Mouse (Mus musculus) thymus, postnatal 0 days (tissue): Measurements from ENCODE around the gene Gm5286. TPM values are rescaled to one million over a fixed set of nuclear protein-coding genes. Genes with fewer than 3 reads are reported as not detected.
"Not testable (repeated sequence)": the region's sequence is repeated elsewhere in the genome, so short reads cannot be mapped to it uniquely, and the experiment has no call there.

Source experiments
- DNase-seq: peaks from one replicate; pipeline ENCODE4 v3.0.0-alpha.2; 2015; ENCODE audit warnings: low spot score
- polyA plus RNA-seq: library from polyadenylated mRNA; unstranded; fragments of >200 nt; fragmentation: Nextera tagmentation; extraction: Ambion mirVana; gene quantifications from 2 replicates; pipeline ENCODE4 v1.2.1, GENCODE M21; 2015

Gm5286 gene
- polyA plus RNA-seq: 0.08 TPM in 1 of 2 replicates, not detected in the other

- DNase-seq: not testable (repeated sequence)
Observed at GRCm38 (mm10) chr3:94196414-94196813, at the start of gene Gm5286. TSS of gene Gm5286 (plus strand) at chr3:94196714.

GRCm38 (mm10) chr3:94167351-94167750, 29.2 kb upstream of the Gm5286 start:
- not testable (repeated sequence) for DNase-seq

- not testable (repeated sequence) for DNase-seq
Observed at GRCm38 (mm10) chr3:94178093-94178492, 18.4 kb upstream of the Gm5286 start, which contains the start of gene Gm10696. TSS of gene Gm10696 (minus strand) at chr3:94178193.

Other genes with a start within 250 kb of the Gm5286 start
- not detected in 2 replicates for gene Tdpoz5, start 235.4 kb upstream of the Gm5286 start, polyA plus RNA-seq
- gene Gm9125, start 141.8 kb upstream of the Gm5286 start, polyA plus RNA-seq: 0.08 TPM in 1 of 2 replicates, not detected in the other
- not detected in 2 replicates for gene Gm10697, start 124.1 kb upstream of the Gm5286 start, polyA plus RNA-seq
- gene Gm10696, start 18.5 kb upstream of the Gm5286 start, polyA plus RNA-seq: 0.08 TPM in 1 of 2 replicates, not detected in the other
- not detected in 2 replicates for gene Gm4778, start 67.3 kb downstream of the Gm5286 start, polyA plus RNA-seq
- gene Them4, start 113.4 kb downstream of the Gm5286 start, polyA plus RNA-seq: 8.3 and 8.8 TPM in 2 replicates
- 0.27 and 0.47 TPM in 2 replicates for gene Them5, start 145.4 kb downstream of the Gm5286 start, polyA plus RNA-seq
- gene C2cd4d, start 165.7 kb downstream of the Gm5286 start, polyA plus RNA-seq: 1.8 and 3.6 TPM in 2 replicates
- 170 and 185 TPM in 2 replicates for gene Rorc, start 176.1 kb downstream of the Gm5286 start, polyA plus RNA-seq
- 8.2 and 14.0 TPM in 2 replicates for gene Lingo4, start 201.8 kb downstream of the Gm5286 start, polyA plus RNA-seq
- gene Tdrkh, start 216.6 kb downstream of the Gm5286 start, polyA plus RNA-seq: 34.3 and 39.1 TPM in 2 replicates
- gene Mrpl9, start 246.6 kb downstream of the Gm5286 start, polyA plus RNA-seq: 63.5 and 73.6 TPM in 2 replicates
- gene Oaz3, start 247.2 kb downstream of the Gm5286 start, polyA plus RNA-seq: 0.37 and 0.95 TPM in 2 replicates